Mouse (Mus musculus) neural tube, embryonic 14.5 days (tissue): Measurements from ENCODE around the gene Sertad3. TPM values are rescaled to one million over a fixed set of nuclear protein-coding genes. Genes with fewer than 3 reads are reported as not detected.

Source experiments
- ATAC-seq: fragments of 200-750 bp; cut with Nextera tagmentation; 2 replicates; pipeline ENCODE4 v1.8.0; 2017; ENCODE audit warnings: low read depth, mild to moderate bottlenecking, moderate TSS enrichment, moderate library complexity
- H3K27ac ChIP-seq: fragments of 300-500 bp; sonication (generic); 2 replicates; pipeline ENCODE4 v1.5.1; 2014; ENCODE audit warnings: low read depth, mild to moderate bottlenecking, control low read depth, low read length, moderate library complexity, mixed read lengths
- H3K27me3 ChIP-seq: fragments of 300-500 bp; sonication (generic); 2 replicates; pipeline ENCODE4 v1.6.1; 2014; ENCODE audit warnings: low read length; ENCODE audit not compliant: control insufficient read depth, insufficient read depth
- H3K36me3 ChIP-seq: fragments of 300-500 bp; sonication (generic); 2 replicates; pipeline ENCODE4 v1.6.1; 2014; ENCODE audit warnings: low read length, mixed read lengths; ENCODE audit not compliant: control insufficient read depth, insufficient read depth
- H3K4me1 ChIP-seq: fragments of 300-500 bp; sonication (generic); 2 replicates; pipeline ENCODE4 v1.6.1; 2014; ENCODE audit warnings: low read length; ENCODE audit not compliant: control insufficient read depth, insufficient read depth
- H3K4me2 ChIP-seq: fragments of 300-500 bp; sonication (generic); 2 replicates; pipeline ENCODE4 v1.6.1; 2014; ENCODE audit warnings: mild to moderate bottlenecking, low read depth, low read length, control low read depth
- H3K4me3 ChIP-seq: fragments of 300-500 bp; sonication (generic); 2 replicates; pipeline ENCODE4 v1.5.1; 2014; ENCODE audit warnings: low read depth, low read length, control low read depth, mixed read lengths
- H3K9ac ChIP-seq: fragments of 300-500 bp; sonication (generic); replicated peaks from 2 replicates; pipeline ENCODE4 v1.6.1; 2014; ENCODE audit warnings: low read depth, mild to moderate bottlenecking, control low read depth, low read length, mixed read lengths
- H3K9me3 ChIP-seq: fragments of 300-500 bp; sonication (generic); 2 replicates; pipeline ENCODE4 v1.6.1; 2016; ENCODE audit warnings: low read length; ENCODE audit not compliant: control insufficient read depth
- WGBS: fragments of 180-500 bp; shearing (Covaris S2); extraction: QIAGEN DNeasy Blood & Tissue Kit; methylation state at CpG from one replicate; pipeline ENCODE4 v1.1.7; 2014; 5-methylcytosine and 5-hydroxymethylcytosine counted together
- polyA plus RNA-seq: library from polyadenylated mRNA; unstranded; fragments of >200 nt; fragmentation: Nextera tagmentation; extraction: Ambion mirVana; gene quantifications from 2 replicates; pipeline ENCODE4 v1.2.1, GENCODE M21; 2014

The Sertad3 gene
- polyA plus RNA-seq, 1 experiment from 2014 or later = 5.7 TPM

DNA sequence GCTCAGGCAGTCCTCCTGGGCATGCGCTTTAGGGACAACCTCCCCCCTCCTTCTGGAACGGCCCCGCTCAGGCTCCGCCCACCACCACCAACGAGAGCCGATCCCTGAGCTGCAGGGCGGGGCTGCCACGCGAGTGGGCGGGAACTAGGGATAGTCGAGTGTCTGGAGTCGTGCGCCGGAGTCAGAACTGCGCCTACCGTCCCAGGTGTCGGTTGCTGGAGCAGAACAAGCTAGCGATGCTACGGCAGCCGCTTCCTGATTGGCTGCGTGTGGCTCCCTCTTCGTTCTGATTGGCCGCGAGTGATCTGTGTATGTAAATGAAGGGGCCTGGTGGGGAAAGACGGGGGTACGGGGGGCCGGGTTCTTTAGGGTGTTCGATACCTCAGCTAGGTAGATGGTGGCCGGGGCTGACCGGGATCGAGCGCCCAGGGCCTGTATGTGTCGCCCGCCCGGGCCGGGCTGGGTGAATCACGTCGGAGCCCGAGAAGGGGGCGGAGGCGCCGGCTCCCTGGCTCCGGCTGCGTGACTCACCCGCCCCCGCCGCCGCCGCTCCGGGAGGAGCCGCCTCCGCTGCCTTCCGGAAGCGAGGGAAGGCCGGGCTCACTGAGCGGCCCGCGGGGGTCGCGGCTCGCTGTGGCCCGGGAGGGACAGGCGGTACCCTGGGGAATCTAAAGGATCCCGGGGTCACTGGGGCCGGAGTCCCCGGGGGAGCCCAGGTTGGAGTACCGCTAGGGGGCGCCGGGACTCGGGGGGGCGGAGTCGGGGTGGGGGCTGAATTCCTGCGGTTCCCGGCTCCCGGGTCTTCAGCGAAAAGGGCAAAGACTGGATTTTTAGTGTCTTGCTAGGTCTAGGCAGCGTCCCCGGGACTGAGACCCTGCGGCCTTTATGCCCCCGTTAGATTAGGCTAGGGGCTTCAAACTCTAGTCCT, 13.5 kb downstream of the Sertad3 start, which contains the start of gene Sertad1:
Sertad1 (plus strand) TSS at position 141 of the 928 bp plus-strand sequence.
- peak within 1 kb of the TSS; percentile 54 for H3K4me2 ChIP-seq
- no peaks in the 10 kb centered on the region for H3K9me3 ChIP-seq
- 0 out of 2 replicates have a peak, but pooled peaks cover 2% of the 10 kb centered on the region for H3K4me1 ChIP-seq
- peak within 1 kb of the TSS; percentile 66 for H3K9ac ChIP-seq
- peak within 1 kb of the TSS; percentile 87 for H3K27ac ChIP-seq
- H3K36me3 ChIP-seq = no peaks in the 10 kb centered on the region
- H3K27me3 ChIP-seq = no peaks in the 10 kb centered on the region
- H3K4me3 ChIP-seq = peak within 1 kb of the TSS; percentile 68
- under 1% methylated on average over 71 of the region's 80 CpGs for WGBS
- ATAC-seq = peak; percentile 98

DNA sequence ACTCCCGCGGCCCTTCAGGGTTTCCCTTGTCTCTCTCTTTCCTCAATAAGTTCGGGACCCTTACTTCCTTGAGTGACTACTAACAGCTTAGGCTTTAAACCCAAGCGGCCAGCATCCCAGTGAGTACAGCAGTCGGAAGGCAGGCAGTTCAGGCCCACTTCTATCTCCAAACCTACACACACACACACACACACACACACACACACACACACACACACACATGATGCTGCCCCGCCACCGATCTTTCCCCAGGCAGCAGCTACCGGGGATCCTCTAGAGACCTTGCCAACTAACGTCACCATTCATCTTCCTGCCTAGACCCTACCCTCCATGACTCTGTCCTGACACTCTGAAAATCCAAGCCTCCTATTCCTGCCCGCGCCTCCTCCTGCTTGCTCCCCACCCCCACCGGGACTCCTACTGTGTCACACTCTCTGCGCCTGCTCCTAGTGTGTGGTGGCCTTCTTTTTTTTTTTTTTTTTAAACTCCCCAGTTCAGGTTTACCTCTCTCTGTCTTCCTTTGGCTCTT, 14.2 kb downstream of the Sertad3 start:
- Histone ChIP-seq H3K9ac (peak overlapping the region; percentile 66; the same call in 1 of the 2 replicates), H3K4me2 (peak overlapping the region; percentile 54), H3K27me3 (no peaks in the 10 kb centered on the region), H3K36me3 (no peaks in the 10 kb centered on the region), H3K4me3 (peak overlapping the region; percentile 68), H3K4me1 (0 out of 2 replicates have a peak, but pooled peaks cover 2% of the 10 kb centered on the region), H3K27ac (peak overlapping the region; percentile 87), H3K9me3 (no peaks in the 10 kb centered on the region)
- ATAC-seq = no peak
- WGBS = 3% methylated on average over 13 of the region's 13 CpGs

DNA sequence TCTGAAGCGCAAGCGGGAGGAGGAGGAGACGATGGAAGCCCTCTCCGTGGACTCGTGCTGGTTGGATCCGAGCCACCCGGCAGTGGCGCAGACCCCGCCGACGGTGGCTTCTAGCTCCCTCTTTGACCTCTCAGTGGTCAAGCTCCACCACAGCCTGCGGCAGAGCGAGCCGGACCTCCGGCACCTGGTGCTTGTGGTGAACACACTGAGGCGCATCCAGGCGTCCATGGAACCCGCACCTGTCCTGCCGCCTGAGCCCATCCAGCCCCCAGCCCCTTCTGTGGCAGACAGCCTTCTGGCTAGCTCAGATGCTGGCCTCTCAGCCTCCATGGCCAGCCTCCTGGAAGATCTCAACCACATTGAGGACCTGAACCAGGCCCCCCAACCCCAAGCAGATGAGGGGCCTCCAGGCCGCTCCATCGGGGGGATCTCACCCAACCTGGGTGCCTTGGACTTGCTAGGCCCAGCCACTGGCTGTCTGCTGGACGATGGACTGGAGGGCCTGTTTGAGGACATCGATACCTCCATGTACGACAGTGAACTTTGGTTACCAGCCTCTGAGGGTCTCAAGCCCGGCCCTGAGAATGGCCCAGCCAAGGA, 15.8 kb downstream of the Sertad3 start:
- Histone ChIP-seq H3K27ac (no peak overlapping the region), H3K4me1 (0 out of 2 replicates have a peak, but pooled peaks cover 2% of the 10 kb centered on the region), H3K27me3 (no peaks in the 10 kb centered on the region), H3K9me3 (no peaks in the 10 kb centered on the region), H3K4me2 (no peak overlapping the region), H3K9ac (no peak overlapping the region), H3K4me3 (no peak overlapping the region), H3K36me3 (no peaks in the 10 kb centered on the region)
- ATAC-seq = no peak
- WGBS = 90% methylated on average over 25 of the region's 25 CpGs

DNA sequence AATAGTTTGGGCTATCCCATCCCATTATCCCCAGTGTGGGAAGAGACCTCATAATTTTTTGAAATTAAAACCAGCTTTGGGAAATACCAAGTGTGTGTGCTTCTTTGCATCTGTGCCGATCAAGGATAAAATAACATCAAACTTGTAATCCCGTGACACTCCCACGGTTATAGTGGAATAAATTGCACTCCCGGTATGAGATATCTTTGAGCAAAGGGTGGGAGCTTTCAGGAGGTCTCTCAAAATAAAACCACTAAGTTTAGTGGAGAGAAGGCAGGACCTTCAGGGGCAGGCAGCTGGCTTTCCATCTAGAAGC, 16.6 kb downstream of the Sertad3 start:
- H3K4me1 ChIP-seq = 0 out of 2 replicates have a peak, but pooled peaks cover 2% of the 10 kb centered on the region
- ATAC-seq = no peak
- no peaks in the 10 kb centered on the region for H3K36me3 ChIP-seq
- H3K4me3 ChIP-seq = peak overlapping the region; percentile 20; the same call in 1 of the 2 replicates
- 38% methylated on average over 4 of the region's 4 CpGs for WGBS
- peak overlapping the region; percentile 0; the same call in 1 of the 2 replicates for H3K27ac ChIP-seq
- H3K9ac ChIP-seq = no peak overlapping the region
- peak overlapping the region; percentile 34; the same call in 1 of the 2 replicates for H3K4me2 ChIP-seq
- H3K27me3 ChIP-seq = no peaks in the 10 kb centered on the region
- no peaks in the 10 kb centered on the region for H3K9me3 ChIP-seq

DNA sequence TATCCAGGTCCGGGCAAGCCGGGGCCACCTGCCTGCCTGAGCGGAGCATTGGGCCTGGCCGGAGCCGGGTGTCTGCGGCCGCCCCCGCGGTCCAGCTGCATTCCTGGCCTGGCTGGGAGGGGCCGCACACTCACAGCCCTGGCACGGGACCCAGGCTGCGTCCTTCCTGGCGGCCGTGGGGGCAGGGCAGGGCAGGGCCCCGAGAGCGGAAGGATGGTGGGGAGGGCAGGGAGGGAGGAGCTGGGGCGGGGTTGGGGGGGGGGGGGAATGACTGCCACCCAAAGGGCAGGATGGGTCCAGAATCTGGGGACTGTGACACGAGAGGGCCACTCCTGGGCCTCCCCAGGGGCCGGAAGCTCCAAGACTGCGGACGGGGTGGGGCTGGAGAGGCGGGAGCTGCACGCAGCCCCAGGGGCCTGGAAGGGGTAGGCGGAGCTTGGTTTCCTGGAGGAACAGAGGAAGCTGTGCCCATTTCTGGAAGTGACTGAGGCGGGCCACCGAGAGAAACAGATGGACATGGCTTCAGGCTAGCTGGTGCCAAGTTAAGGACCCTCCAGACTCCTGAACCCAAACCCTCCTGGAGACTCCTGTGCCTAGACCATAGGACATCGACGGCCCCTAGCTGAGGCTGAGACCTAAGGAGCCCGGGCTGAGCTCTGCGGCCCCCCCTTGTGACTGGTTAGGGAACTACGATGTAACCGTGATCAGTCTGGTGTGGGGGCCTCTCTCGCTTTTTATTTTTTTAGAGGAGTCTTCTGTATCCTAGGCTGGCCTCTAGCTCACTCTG, 17.2 kb downstream of the Sertad3 start:
- ATAC-seq = no peak
- Histone ChIP-seq H3K36me3 (no peaks in the 10 kb centered on the region), H3K27ac (peak overlapping the region; percentile 0; the same call in 1 of the 2 replicates), H3K9me3 (no peaks in the 10 kb centered on the region), H3K4me1 (0 out of 2 replicates have a peak, but pooled peaks cover 2% of the 10 kb centered on the region), H3K4me2 (peak overlapping the region; percentile 34), H3K27me3 (no peaks in the 10 kb centered on the region), H3K9ac (peak overlapping the region; percentile 32), H3K4me3 (peak overlapping the region; percentile 20; the same call in 1 of the 2 replicates)
- WGBS = 1% methylated on average over 29 of the region's 33 CpGs

DNA sequence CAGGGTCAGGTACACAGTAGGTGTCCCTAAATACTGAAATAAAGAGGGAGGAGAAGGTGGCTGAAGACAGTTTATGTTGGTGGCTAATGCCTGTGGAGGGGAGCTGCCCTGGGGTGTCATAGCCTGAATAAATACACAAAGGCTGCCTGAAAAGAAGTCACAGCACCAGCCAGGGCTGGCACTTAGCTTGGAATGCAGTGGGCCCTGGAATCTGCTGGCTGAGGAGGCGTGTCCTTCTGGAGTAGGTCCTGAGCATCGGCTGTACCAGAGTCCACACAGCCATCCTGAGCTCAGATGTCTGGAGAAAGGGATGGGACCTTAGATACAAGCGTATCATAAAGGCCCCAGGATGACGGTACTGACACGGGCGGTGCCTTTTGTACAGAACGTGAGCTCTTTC, 18.3 kb downstream of the Sertad3 start:
- H3K4me1 ChIP-seq = 0 out of 2 replicates have a peak, but pooled peaks cover 2% of the 10 kb centered on the region
- no peak overlapping the region for H3K9ac ChIP-seq
- H3K9me3 ChIP-seq = no peaks in the 10 kb centered on the region
- H3K36me3 ChIP-seq = no peaks in the 10 kb centered on the region
- H3K4me2 ChIP-seq = no peak overlapping the region
- no peaks in the 10 kb centered on the region for H3K27me3 ChIP-seq
- H3K27ac ChIP-seq = no peak overlapping the region
- 77% methylated on average over 7 of the region's 7 CpGs for WGBS
- H3K4me3 ChIP-seq = no peak overlapping the region
- no peak for ATAC-seq

DNA sequence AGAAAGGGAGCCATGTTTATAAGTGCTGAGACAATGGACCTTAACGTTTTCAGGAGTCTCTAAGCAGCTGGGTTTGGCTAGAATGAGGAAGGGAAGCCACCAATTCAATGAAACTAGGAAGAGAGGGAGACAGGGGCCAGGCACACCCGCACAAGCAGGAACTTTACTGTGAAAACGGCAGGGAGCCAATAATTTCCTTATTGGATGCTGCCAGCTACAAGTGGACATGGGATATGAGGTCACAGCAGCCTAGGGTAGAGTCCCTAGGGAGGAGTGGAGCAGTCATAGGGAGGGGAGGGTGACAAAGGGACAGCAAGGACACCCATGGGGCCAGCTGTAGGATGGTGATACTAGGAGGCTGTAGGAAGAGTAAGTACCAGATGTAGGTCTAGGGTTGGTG, 19.5 kb downstream of the Sertad3 start:
- H3K27ac ChIP-seq = no peak overlapping the region
- H3K4me1 ChIP-seq = 0 out of 2 replicates have a peak, but pooled peaks cover 2% of the 10 kb centered on the region
- H3K27me3 ChIP-seq = no peaks in the 10 kb centered on the region
- H3K4me3 ChIP-seq = no peak overlapping the region
- no peak for ATAC-seq
- no peaks in the 10 kb centered on the region for H3K36me3 ChIP-seq
- no peak overlapping the region for H3K9ac ChIP-seq
- WGBS = 76% methylated on average over 3 of the region's 3 CpGs
- no peaks in the 10 kb centered on the region for H3K9me3 ChIP-seq
- no peak overlapping the region for H3K4me2 ChIP-seq

DNA sequence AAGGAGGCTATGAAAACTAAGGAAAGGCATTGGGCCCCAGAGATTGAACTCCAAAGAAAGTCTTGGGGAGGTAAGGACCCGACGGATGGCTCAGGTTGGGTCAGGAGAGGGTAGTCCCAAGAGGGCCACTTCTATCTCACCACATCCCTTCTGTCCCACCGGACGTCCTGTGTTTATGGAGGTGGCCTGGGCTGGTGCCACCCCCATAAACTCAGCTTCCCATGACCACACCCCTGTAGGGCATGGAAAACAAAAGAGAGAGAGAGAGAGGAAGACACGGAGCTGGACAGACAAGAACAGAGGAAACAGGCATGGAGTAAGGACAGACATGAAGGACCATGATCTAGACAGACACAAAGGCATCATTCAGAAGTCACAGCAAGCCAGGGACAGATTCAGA, 19.9 kb downstream of the Sertad3 start:
- ATAC-seq = no peak
- no peak overlapping the region for H3K27ac ChIP-seq
- no peak overlapping the region for H3K4me3 ChIP-seq
- no peak overlapping the region for H3K9ac ChIP-seq
- H3K36me3 ChIP-seq = no peaks in the 10 kb centered on the region
- H3K4me2 ChIP-seq = no peak overlapping the region
- H3K27me3 ChIP-seq = no peaks in the 10 kb centered on the region
- WGBS = 83% methylated on average over 5 of the region's 5 CpGs
- H3K4me1 ChIP-seq = 0 out of 2 replicates have a peak, but pooled peaks cover 2% of the 10 kb centered on the region
- H3K9me3 ChIP-seq = no peaks in the 10 kb centered on the region
